In the genomic region with DNA sequence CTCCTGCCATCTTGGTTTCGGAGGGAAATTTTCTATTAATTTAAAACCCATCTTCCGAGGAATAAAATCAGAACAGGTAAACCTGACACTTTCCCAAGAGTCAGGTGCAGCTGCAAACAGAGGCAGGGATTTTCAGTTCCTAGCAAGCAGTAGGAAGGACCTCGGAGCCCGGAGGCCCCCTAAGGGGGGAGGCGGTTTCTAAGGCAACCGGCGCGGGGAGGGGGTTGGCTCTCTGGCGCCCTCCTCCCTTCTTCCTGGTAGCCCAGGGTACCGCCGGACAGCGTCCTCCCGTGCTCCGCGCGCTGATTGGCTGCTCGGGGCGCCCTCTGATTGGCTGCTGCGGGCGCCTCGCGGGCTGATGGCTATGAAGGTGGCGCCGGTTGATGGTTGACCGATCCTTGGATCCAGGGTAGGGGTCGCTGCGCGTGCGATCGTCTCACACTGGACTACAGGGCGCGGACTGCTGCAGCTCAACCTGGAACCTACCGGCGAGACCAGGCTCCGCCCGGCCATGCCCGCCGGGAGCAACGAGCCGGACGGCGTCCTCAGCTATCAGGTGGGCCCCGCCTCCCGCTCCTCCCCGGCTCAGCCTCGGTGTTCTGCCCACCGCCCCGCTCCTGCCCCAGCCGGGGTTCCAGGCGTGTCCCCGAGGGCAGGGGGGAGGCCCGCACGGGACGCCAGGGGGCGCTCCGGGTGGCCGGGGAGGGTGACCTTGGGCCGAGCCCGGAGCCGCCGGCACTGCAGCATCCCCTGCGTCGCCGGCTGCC, we compare ENCODE assay signal across 8 mouse cellular contexts. TPM values are rescaled to one million over a fixed set of nuclear protein-coding genes. Genes with fewer than 3 reads are reported as not detected.
DNase-seq lines count a peak whose midpoint lies in the region; ATAC-seq lines count a peak whose summit lies in the region.

Gene Slc4a8 (plus strand): TSS at position 329 of the 767 bp plus-strand sequence.

- no peaks in the 10 kb centered on the region for H3K27me3 ChIP-seq in hindbrain, embryonic 11.5 days (ENCODE audit: control insufficient read depth, insufficient read depth, low read length)

- no peaks in the 10 kb centered on the region for H3K4me1 ChIP-seq in hindbrain, embryonic 11.5 days (replicated peaks; ENCODE audit: control insufficient read depth, insufficient read depth, low read length)

- peak; percentile 74 for DNase-seq in MEL-GATA-1-ER (ENCODE audit: extremely low read depth, low read depth)
- DNase-seq in cerebellum, adult 9-11 months: peak; percentile 94
- DNase-seq in frontal cortex, postnatal 10 days (ENCODE audit: low spot score in 2 of 2): peak; percentile 90 to 93
- peak; percentile 94 for DNase-seq in hindbrain, embryonic 11.5 days (ENCODE audit: low spot score)
- DNase-seq in layer of hippocampus, postnatal 14 days (ENCODE audit: low spot score in 2 of 2): peak; percentile 93 to 96
- peak; percentile 88 for DNase-seq in lung, postnatal 10 days
- peak; percentile 85 for DNase-seq in ovary, postnatal 14 days (ENCODE audit: low spot score)
- DNase-seq in thymus, postnatal 10 days (ENCODE audit: low spot score in 2 of 2): peak; percentile 77 to 82

- no peaks in the 10 kb centered on the region for H3K9me3 ChIP-seq in hindbrain, embryonic 11.5 days (ENCODE audit: control insufficient read depth, low read length)

- WGBS in hindbrain, embryonic 11.5 days: under 1% methylated on average over 64 of the region's 64 CpGs

- peak within 1 kb of the TSS; percentile 89 for H3K27ac ChIP-seq in hindbrain, embryonic 11.5 days (ENCODE audit: low read depth, low read length)

- H3K36me3 ChIP-seq in hindbrain, embryonic 11.5 days (ENCODE audit: control insufficient read depth, insufficient read depth, low read length): no peaks in the 10 kb centered on the region

- peak within 1 kb of the TSS; percentile 68 for H3K4me3 ChIP-seq in hindbrain, embryonic 11.5 days (ENCODE audit: low read depth, low read length)

- peak within 1 kb of the TSS; percentile 82 for H3K4me2 ChIP-seq in hindbrain, embryonic 11.5 days (replicated peaks; ENCODE audit: low read depth, low read length)

- peak within 1 kb of the TSS; percentile 77 for H3K9ac ChIP-seq in hindbrain, embryonic 11.5 days (ENCODE audit: low read depth, low read length)

- peak; percentile 96 for ATAC-seq in hindbrain, embryonic 11.5 days (ENCODE audit: low FRiP score)

RNA-seq across cellular contexts. Expression of gene Slc4a8, which starts in this region (rescaled TPM):
- 6.6 and 9.0 TPM in 2 replicates for polyA plus RNA-seq in hindbrain, embryonic 11.5 days (2014; fragmentation: Nextera tagmentation; extraction: Ambion mirVana)
- total RNA-seq in layer of hippocampus, postnatal 14 days (2021): 10 to 100 TPM; 79.1 to 82.0 TPM

Comparison
In these comparisons a context has a peak if more than half of its experiments do, and no peak if none do; other contexts are left out.
1. Peak in every context shown above with its lines: DNase-seq, ATAC-seq, H3K4me3 ChIP-seq and H3K27ac ChIP-seq.